Mouse (Mus musculus) heart, postnatal 36 days (tissue): Measurements from ENCODE around the gene Brsk2. TPM values are rescaled to one million over a fixed set of nuclear protein-coding genes. Genes with fewer than 3 reads are reported as not detected.

Experiments
- DNase-seq, 2 experiments: peaks; one replicate each; pipeline ENCODE4 v3.0.0; 2021 to 2022
- intact Hi-C: fragments of 180-260 bp; cut with DNase I; formaldehyde crosslinking; loops from one replicate; pipeline ENCODE4 v1.15.1; 2025
- total RNA-seq, 2 experiments: library from RNA; stranded (reverse); gene quantifications; 2 replicates each; pipeline ENCODE4 v1.2.3; 2021

Gene Brsk2
- total RNA-seq, 2 experiments from 2014 or later = 0.19 to 0.25 TPM

- no peak for DNase-seq
- intact Hi-C loops = loop anchor here (5.0 kb wide), 1 partner anchor 144 kb away; the partner anchor contains the start of gene Dusp8
Observed at GRCm38 (mm10) chr7:141952920-141953319, 3.4 kb downstream of the Brsk2 start.

- intact Hi-C loops = loop anchor here (5.0 kb wide), 1 partner anchor 144 kb away; the partner anchor contains the start of gene Dusp8
- DNase-seq = no peak
Observed at GRCm38 (mm10) chr7:141953616-141954015, 4.1 kb downstream of the Brsk2 start.

GRCm38 (mm10) chr7:141955565-141956173, 6.1 kb downstream of the Brsk2 start:
- DNase-seq = no peak
- intact Hi-C loops = no loop called here

- DNase-seq = no peak
- intact Hi-C loops = no loop called here
Observed at GRCm38 (mm10) chr7:141956174-141956566, 6.6 kb downstream of the Brsk2 start.

- no peak for DNase-seq
- intact Hi-C loops = no loop called here
Observed at GRCm38 (mm10) chr7:141957524-141958051, 8.0 kb downstream of the Brsk2 start.

GRCm38 (mm10) chr7:141958211-141958610, 8.7 kb downstream of the Brsk2 start:
- intact Hi-C loops = no loop called here
- no peak for DNase-seq

- intact Hi-C loops = no loop called here
- no peak for DNase-seq
Observed at GRCm38 (mm10) chr7:141959133-141959532, 9.6 kb downstream of the Brsk2 start.

GRCm38 (mm10) chr7:141960926-141961325, 11.4 kb downstream of the Brsk2 start:
- no peak for DNase-seq
- intact Hi-C loops = no loop called here

- DNase-seq = no peak
- intact Hi-C loops = no loop called here
Observed at GRCm38 (mm10) chr7:141961491-141961890, 11.9 kb downstream of the Brsk2 start.

GRCm38 (mm10) chr7:141962521-141962920, 13.0 kb downstream of the Brsk2 start:
- DNase-seq = no peak

GRCm38 (mm10) chr7:141966281-141966680, 16.7 kb downstream of the Brsk2 start:
- intact Hi-C loops = no loop called here

More at GRCm38 (mm10) chr7:141962521-141962920, 13.0 kb downstream of the Brsk2 start:
- intact Hi-C loops = no loop called here

GRCm38 (mm10) chr7:141972831-141973619, 23.5 kb downstream of the Brsk2 start:
- DNase-seq = no peak
- intact Hi-C loops = no loop called here

More at GRCm38 (mm10) chr7:141966281-141966680, 16.7 kb downstream of the Brsk2 start:
- DNase-seq = no peak

GRCm38 (mm10) chr7:141978003-141978402, 28.5 kb downstream of the Brsk2 start:
- intact Hi-C loops = no loop called here
- DNase-seq = no peak

- intact Hi-C loops = no loop called here
- DNase-seq = no peak
Observed at GRCm38 (mm10) chr7:141979247-141979646, 29.7 kb downstream of the Brsk2 start.

- no peak for DNase-seq
- intact Hi-C loops = no loop called here
Observed at GRCm38 (mm10) chr7:141981237-141981636, 31.7 kb downstream of the Brsk2 start.

- intact Hi-C loops = no loop called here
- DNase-seq = no peak
Observed at GRCm38 (mm10) chr7:141988314-141988806, 38.8 kb downstream of the Brsk2 start.

- intact Hi-C loops = no loop called here
- DNase-seq = no peak
Observed at GRCm38 (mm10) chr7:141991183-141991582, 41.6 kb downstream of the Brsk2 start.

GRCm38 (mm10) chr7:141994121-141994520, 44.6 kb downstream of the Brsk2 start:
- intact Hi-C loops = no loop called here
- no peak for DNase-seq

GRCm38 (mm10) chr7:142000661-142001060, 51.1 kb downstream of the Brsk2 start:
- DNase-seq = no peak
- intact Hi-C loops = no loop called here

GRCm38 (mm10) chr7:142001597-142002340, 52.2 kb downstream of the Brsk2 start:
- intact Hi-C loops = no loop called here
- DNase-seq = no peak

GRCm38 (mm10) chr7:142016562-142016961, 67.0 kb downstream of the Brsk2 start:
- intact Hi-C loops = loop anchor here (1.0 to 2.0 kb wide), 3 partner anchors 44 to 82 kb away; partner anchors contain the start of gene Mob2
- DNase-seq = peak; percentile 51 to 63
